Mouse (Mus musculus): ENCODE data around the gene Gm45261. TPM values are rescaled to one million over a fixed set of nuclear protein-coding genes. Genes with fewer than 3 reads are reported as not detected.

Gm45261 gene
- polyA plus RNA-seq, 1 experiment from 2014 or later, result not detected

GRCm38 (mm10) chr1:80410229-80410973 lies 50.8 kb downstream of the Gm45261 start:
- no peaks in the 10 kb centered on the region for H3K36me3 ChIP-seq (ENCODE audit: insufficient read depth)
- H3K27ac ChIP-seq (ENCODE audit: low read depth), result no peak overlapping the region
- ATAC-seq (ENCODE audit: insufficient read depth) (no peak), DNase-seq (no peak)
- no peaks in the 10 kb centered on the region for H3K4me1 ChIP-seq (ENCODE audit: insufficient read depth)
- no peak for TF ChIP-seq CTCF (IDR thresholded peaks at IDR 0.05; ENCODE audit: low read depth)
- no peak overlapping the region for H3K9ac ChIP-seq
- no peaks in the 10 kb centered on the region for H3K27me3 ChIP-seq (ENCODE audit: insufficient read depth, low read length)
- no peak overlapping the region for H3K4me2 ChIP-seq
- H3K4me3 ChIP-seq (ENCODE audit: low read depth, low read length), result no peak overlapping the region
- H3K9me3 ChIP-seq (ENCODE audit: low read depth, low read length), result no peaks in the 10 kb centered on the region

DNA sequence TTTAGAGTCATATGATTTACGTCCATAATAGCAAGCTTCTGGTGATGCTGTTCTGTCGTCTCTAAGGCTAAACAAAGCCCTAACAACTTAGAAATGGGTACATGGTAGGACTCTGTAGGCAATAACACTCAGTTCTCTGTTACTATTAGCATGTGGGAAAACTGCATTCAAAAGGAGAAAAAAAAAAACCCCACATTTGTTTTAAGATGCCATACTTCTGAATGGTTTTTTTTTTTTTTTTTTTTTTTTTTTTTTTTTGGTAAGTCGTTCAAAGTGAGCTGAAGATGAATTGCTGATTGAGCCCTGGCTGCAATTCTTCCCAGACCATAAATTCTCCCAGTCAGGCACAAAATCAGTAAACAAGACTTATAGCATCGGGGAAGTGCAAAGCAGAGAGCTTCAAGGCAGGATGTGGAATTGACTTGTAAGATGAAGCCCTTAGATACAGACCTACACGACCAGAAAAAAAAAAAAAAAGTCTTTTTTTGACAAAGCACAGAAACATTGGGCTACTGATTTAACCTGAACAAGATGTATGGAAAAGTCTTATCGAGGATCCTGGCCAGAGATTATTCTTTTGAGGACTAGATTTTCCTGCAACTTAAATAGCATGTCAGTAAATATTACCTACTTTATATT lies 51.7 kb downstream of the Gm45261 start:
- ATAC-seq (ENCODE audit: insufficient read depth) (no peak; the same call in 1 of the 2 replicates), DNase-seq (no peak)
- H3K27me3 ChIP-seq (ENCODE audit: insufficient read depth, low read length), result no peaks in the 10 kb centered on the region
- no peak overlapping the region for H3K27ac ChIP-seq (ENCODE audit: low read depth)
- TF ChIP-seq CTCF (IDR thresholded peaks at IDR 0.05; ENCODE audit: low read depth), result no peak
- no peaks in the 10 kb centered on the region for H3K9me3 ChIP-seq (ENCODE audit: low read depth, low read length)
- H3K36me3 ChIP-seq (ENCODE audit: insufficient read depth), result no peaks in the 10 kb centered on the region
- H3K4me1 ChIP-seq (ENCODE audit: insufficient read depth), result no peaks in the 10 kb centered on the region
- no peak overlapping the region for H3K4me3 ChIP-seq (ENCODE audit: low read depth, low read length)
- WGBS, result 32% methylated on average over 6 of the region's 6 CpGs
- no peak overlapping the region for H3K4me2 ChIP-seq
- no peak overlapping the region for H3K9ac ChIP-seq

DNA sequence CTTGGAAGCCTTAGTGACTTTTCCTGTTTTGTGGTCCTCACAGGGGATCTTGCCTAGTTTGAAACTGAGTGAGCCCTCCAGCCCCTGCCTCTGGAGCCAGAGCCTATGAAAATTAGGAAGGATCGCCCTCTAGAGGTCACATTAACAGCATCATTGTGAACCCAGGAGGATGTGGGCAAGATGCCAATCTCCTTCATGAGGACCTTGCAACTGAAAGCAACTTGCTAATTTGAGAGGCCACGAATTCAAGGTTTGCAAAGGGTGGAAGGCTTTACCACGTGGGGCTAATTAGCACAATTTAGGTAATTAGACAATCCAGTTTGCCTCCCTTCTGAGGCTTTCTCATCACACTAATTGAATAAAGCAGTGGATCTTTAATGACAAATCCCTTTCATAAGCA lies 52.7 kb downstream of the Gm45261 start:
- ATAC-seq (ENCODE audit: insufficient read depth), result peak; percentile 58; the same call in 1 of the 2 replicates
- no peak overlapping the region for H3K4me2 ChIP-seq
- H3K36me3 ChIP-seq (ENCODE audit: insufficient read depth), result no peaks in the 10 kb centered on the region
- 3% methylated on average over 3 of the region's 3 CpGs for WGBS
- H3K4me3 ChIP-seq (ENCODE audit: low read depth, low read length), result no peak overlapping the region
- peak; percentile 94 for DNase-seq
- no peaks in the 10 kb centered on the region for H3K4me1 ChIP-seq (ENCODE audit: insufficient read depth)
- H3K9me3 ChIP-seq (ENCODE audit: low read depth, low read length), result no peaks in the 10 kb centered on the region
- no peaks in the 10 kb centered on the region for H3K27me3 ChIP-seq (ENCODE audit: insufficient read depth, low read length)
- no peak overlapping the region for H3K9ac ChIP-seq
- H3K27ac ChIP-seq (ENCODE audit: low read depth), result no peak overlapping the region
- peak; percentile 79 for TF ChIP-seq CTCF (IDR thresholded peaks at IDR 0.05; ENCODE audit: low read depth)

DNA sequence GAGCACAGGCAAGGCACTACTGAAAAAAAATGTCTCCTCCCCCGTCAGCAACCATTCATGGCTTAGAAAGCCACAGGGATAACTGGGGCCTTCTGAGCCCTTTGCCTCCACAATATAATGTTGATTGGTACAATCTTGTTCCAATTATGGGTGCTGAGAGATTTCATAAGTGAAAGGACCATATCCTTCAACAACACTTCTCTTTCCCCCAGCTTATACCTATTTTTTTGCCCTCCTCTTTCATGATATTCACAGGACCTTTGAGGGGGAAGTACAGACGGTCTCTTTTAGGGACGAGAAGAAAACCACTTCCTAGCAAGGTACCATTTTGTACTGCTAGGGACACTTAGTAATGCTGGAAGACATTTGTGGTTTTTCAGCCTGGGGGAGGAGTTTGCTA lies 57.1 kb downstream of the Gm45261 start:
- Histone ChIP-seq H3K36me3 (ENCODE audit: insufficient read depth) (no peaks in the 10 kb centered on the region), H3K4me1 (ENCODE audit: insufficient read depth) (no peaks in the 10 kb centered on the region), H3K4me2 (no peak overlapping the region), H3K9ac (no peak overlapping the region), H3K4me3 (ENCODE audit: low read depth, low read length) (no peak overlapping the region), H3K27me3 (ENCODE audit: insufficient read depth, low read length) (no peaks in the 10 kb centered on the region), H3K27ac (ENCODE audit: low read depth) (no peak overlapping the region), H3K9me3 (ENCODE audit: low read depth, low read length) (no peaks in the 10 kb centered on the region)
- 79% methylated on average over 3 of the region's 3 CpGs for WGBS
- ATAC-seq (ENCODE audit: insufficient read depth) (no peak), DNase-seq (no peak)
- TF ChIP-seq CTCF (IDR thresholded peaks at IDR 0.05; ENCODE audit: low read depth), result no peak

DNA sequence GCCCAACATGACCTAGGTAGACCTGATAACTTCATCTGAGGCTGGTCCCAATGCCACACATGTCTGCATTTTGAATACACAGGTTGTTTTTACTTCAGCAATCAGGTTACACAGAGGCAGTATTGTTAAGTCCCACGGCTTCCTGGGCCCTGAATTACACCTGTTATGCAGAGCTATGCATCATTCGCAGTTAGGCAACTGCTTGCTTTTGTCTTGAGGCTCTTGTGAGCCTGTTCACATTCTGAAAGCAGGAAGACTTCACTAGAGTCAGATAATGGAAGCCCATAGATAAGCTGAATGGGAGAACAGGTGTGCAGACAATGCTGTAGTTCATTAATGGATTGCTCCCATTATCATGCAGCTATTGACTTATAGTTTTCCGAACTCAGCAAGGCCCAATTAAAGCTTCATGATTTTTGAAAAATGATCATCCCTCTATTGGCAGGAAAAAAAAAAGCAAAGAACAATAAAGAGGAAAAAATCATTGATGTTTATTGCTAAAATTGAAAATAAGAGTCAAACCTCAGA lies 57.8 kb downstream of the Gm45261 start:
- DNase-seq (no peak), ATAC-seq (ENCODE audit: insufficient read depth) (no peak)
- 67% methylated on average over 3 of the region's 3 CpGs for WGBS
- Histone ChIP-seq H3K27me3 (ENCODE audit: insufficient read depth, low read length) (no peaks in the 10 kb centered on the region), H3K36me3 (ENCODE audit: insufficient read depth) (no peaks in the 10 kb centered on the region), H3K9me3 (ENCODE audit: low read depth, low read length) (no peaks in the 10 kb centered on the region), H3K4me2 (no peak overlapping the region), H3K4me3 (ENCODE audit: low read depth, low read length) (no peak overlapping the region), H3K9ac (no peak overlapping the region), H3K27ac (ENCODE audit: low read depth) (no peak overlapping the region), H3K4me1 (ENCODE audit: insufficient read depth) (no peaks in the 10 kb centered on the region)
- TF ChIP-seq CTCF (IDR thresholded peaks at IDR 0.05; ENCODE audit: low read depth), result no peak

- no peaks in the 10 kb centered on the region for H3K4me1 ChIP-seq (ENCODE audit: insufficient read depth)
- H3K27ac ChIP-seq (ENCODE audit: low read depth), result no peak overlapping the region
- ATAC-seq (ENCODE audit: insufficient read depth) (no peak), DNase-seq (no peak)
- no peaks in the 10 kb centered on the region for H3K36me3 ChIP-seq (ENCODE audit: insufficient read depth)
- TF ChIP-seq CTCF (IDR thresholded peaks at IDR 0.05; ENCODE audit: low read depth), result no peak
- no peaks in the 10 kb centered on the region for H3K9me3 ChIP-seq (ENCODE audit: low read depth, low read length)
- WGBS, result 84% methylated on average over 1 of the region's 1 CpGs
- no peak overlapping the region for H3K4me3 ChIP-seq (ENCODE audit: low read depth, low read length)
- no peak overlapping the region for H3K4me2 ChIP-seq
- no peaks in the 10 kb centered on the region for H3K27me3 ChIP-seq (ENCODE audit: insufficient read depth, low read length)
- no peak overlapping the region for H3K9ac ChIP-seq
These were observed 59.3 kb downstream of the Gm45261 start for GRCm38 (mm10) chr1:80401961-80402360.

Other genes with a start within 250 kb of the Gm45261 start
- 3.1 and 3.2 TPM in 2 replicates for gene Fam124b, start 243.0 kb downstream of the Gm45261 start, polyA plus RNA-seq (2014; fragmentation: Nextera tagmentation; extraction: Ambion mirVana)
- 59.3 and 60.1 TPM in 2 replicates for gene Cul3, start 121.0 kb downstream of the Gm45261 start, polyA plus RNA-seq (2014; fragmentation: Nextera tagmentation; extraction: Ambion mirVana)